Mouse (Mus musculus) heart, adult 8-10 months (tissue): Measurements from ENCODE around the gene Hrct1. TPM values are rescaled to one million over a fixed set of nuclear protein-coding genes. Genes with fewer than 3 reads are reported as not detected.

Experiments used
- DNase-seq: peaks from one replicate; pipeline ENCODE4 v3.0.0; 2022; ENCODE audit warnings: low spot score
- total RNA-seq, 4 experiments: library from RNA; stranded (reverse); gene quantifications; 2 replicates each; pipeline ENCODE4 v1.2.4; 2022

The Hrct1 gene
- total RNA-seq, 4 experiments from 2014 or later, result 3.0 to 4.4 (median 4.3) TPM

DNA sequence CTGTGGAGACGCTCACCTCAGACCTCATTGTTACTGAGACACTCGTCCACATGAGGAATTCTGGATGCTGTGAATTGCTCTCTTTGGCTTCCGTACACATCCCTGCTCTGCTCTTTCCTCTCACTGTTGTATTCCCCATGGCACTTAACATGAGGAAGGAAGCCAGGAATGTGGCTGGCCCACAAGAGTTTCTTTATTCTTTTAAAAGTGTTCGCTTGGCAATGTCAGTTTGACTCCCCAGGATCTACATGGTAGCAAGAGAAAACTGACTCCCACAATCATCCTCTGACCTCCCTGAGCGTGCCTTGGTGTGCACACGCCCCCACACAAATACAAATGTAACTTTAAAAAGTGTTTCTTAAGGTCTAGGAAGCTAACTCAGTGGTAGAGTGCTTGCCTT lies 44.6 kb downstream of the Hrct1 start:
- no peak for DNase-seq

DNA sequence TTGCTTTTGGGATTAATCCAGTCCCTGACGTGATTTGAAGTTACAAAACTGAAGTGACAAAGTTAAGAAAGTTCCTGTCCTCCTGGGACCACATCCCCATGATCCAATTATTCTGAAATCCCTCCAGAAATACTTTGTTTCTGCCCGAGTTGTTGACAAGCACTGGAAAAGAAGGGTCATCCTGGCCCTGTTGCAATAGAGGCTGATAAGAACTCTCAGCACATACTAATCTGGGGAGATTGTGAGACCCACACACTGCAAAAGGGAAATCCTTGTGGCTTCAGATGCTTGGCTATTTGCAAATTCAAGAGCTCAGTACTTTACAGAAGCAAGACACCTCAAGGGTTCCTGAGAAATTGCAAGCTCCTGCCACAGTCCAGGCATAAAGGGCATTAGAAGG lies 45.3 kb downstream of the Hrct1 start:
- DNase-seq, result no peak

Other genes with a start within 250 kb of the Hrct1 start
- gene Sit1, start 243.5 kb upstream of the Hrct1 start, total RNA-seq, result not detected
- 10 to 100 TPM; 28.7 to 39.4 (median 32.4) TPM for gene Ccdc107, start 234.3 kb upstream of the Hrct1 start, total RNA-seq
- gene Arhgef39, start 227.5 kb upstream of the Hrct1 start, total RNA-seq, result not detected
- gene Car9, start 220.2 kb upstream of the Hrct1 start, total RNA-seq, result 1 to 10 TPM in 1 of 4 experiments, under 1 TPM in 3; 0.25 to 1.0 (median 0.52) TPM
- gene Tpm2, start 203.4 kb upstream of the Hrct1 start, total RNA-seq, result 10 to 100 TPM; 25.4 to 34.9 (median 31.1) TPM
- 10 to 100 TPM; 39.7 to 48.8 (median 43.2) TPM for gene Creb3, start 164.9 kb upstream of the Hrct1 start, total RNA-seq
- gene Tln1, start 164.5 kb upstream of the Hrct1 start, total RNA-seq, result 100 to 1,000 TPM in 2 of 4 experiments, 10 to 100 TPM in 2; 96.1 to 117 (median 101) TPM
- 10 to 100 TPM; 31.3 to 39.6 (median 34.6) TPM for gene Rgp1, start 148.5 kb upstream of the Hrct1 start, total RNA-seq
- 10 to 100 TPM; 11.7 to 14.0 (median 13.0) TPM for gene Gba2, start 148.3 kb upstream of the Hrct1 start, total RNA-seq
- under 1 TPM in 1 of 4 experiments, not detected in 3; 0.52 TPM for gene Msmp, start 142.7 kb upstream of the Hrct1 start, total RNA-seq
- 10 to 100 TPM; 41.4 to 57.5 (median 44.0) TPM for gene Npr2, start 95.3 kb upstream of the Hrct1 start, total RNA-seq
- under 1 TPM in 1 of 4 experiments, not detected in 3; 0.53 TPM for gene Spag8, start 73.6 kb upstream of the Hrct1 start, total RNA-seq
- gene Hint2, start 70.7 kb upstream of the Hrct1 start, total RNA-seq, result 100 to 1,000 TPM; 162 to 188 (median 167) TPM
- 10 to 100 TPM; 20.3 to 24.0 (median 21.7) TPM for gene Tmem8b, start 58.2 kb upstream of the Hrct1 start, total RNA-seq
- gene Fam221b, start 58.0 kb upstream of the Hrct1 start, total RNA-seq, result under 1 TPM; 0.14 to 0.38 (median 0.28) TPM
- gene Olfr70, start 26.4 kb upstream of the Hrct1 start, total RNA-seq, result not detected
- not detected for gene Olfr71, start 16.9 kb upstream of the Hrct1 start, total RNA-seq
- gene Spaar, start 2.8 kb downstream of the Hrct1 start, total RNA-seq, result 1 to 10 TPM; 3.6 to 4.4 (median 4.1) TPM
- not detected for gene Olfr159, start 43.8 kb downstream of the Hrct1 start, total RNA-seq
- not detected for gene Olfr156, start 96.7 kb downstream of the Hrct1 start, total RNA-seq
- gene Olfr157, start 113.0 kb downstream of the Hrct1 start, total RNA-seq, result not detected
- gene Olfr155, start 124.4 kb downstream of the Hrct1 start, total RNA-seq, result not detected
- 1 to 10 TPM; 4.4 to 5.7 (median 5.2) TPM for gene Reck, start 148.3 kb downstream of the Hrct1 start, total RNA-seq
- 1 to 10 TPM; 2.3 to 5.2 (median 2.8) TPM for gene Glipr2, start 230.2 kb downstream of the Hrct1 start, total RNA-seq